Mouse (Mus musculus): ENCODE data around the gene Chst15.

DNA sequence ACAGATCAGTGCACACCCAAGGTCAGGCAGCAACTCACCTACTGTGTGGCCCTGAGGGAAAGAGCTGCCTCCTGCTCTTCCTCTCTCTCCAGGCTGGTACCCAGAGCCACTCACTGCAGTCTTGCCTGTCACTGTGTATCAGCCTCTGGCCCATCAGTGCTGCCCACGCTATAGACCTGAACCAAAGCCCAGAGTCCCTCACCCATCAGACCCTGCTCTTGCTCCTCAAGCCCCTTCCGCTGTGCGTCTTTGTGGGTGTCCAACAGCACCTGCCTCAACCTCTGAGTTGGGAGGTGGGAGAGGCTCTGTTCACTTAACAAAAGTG is 29.7 kb downstream of the Chst15 start:
- no peak for TF ChIP-seq POLR2A (IDR thresholded peaks at IDR 0.05; ENCODE audit: low read depth, low read length)
- no peak for TF ChIP-seq CTCF (conservative IDR thresholded peaks at IDR 0.05; ENCODE audit: insufficient read depth, insufficient read length, low read depth, low read length)

All from kidney, adult 2 months (tissue).